Mouse (Mus musculus) cortical plate, adult 2 months (tissue): ENCODE measurements around the gene Spata13.

Experiments
- CTCF ChIP-seq: fragments of 200-500 bp; IDR thresholded peaks from 2 replicates; pipeline ENCODE4 v1.5.1; 2011; ENCODE audit warnings: mild to moderate bottlenecking, control low read depth, low read length; ENCODE audit not compliant: insufficient read depth; ENCODE audit errors: extremely low read depth
- POLR2A ChIP-seq: fragments of 200-500 bp; IDR thresholded peaks from 2 replicates; pipeline ENCODE4 v1.6.1; 2011; ENCODE audit warnings: mild to moderate bottlenecking, low read length, control low read depth; ENCODE audit not compliant: insufficient read depth; ENCODE audit errors: extremely low read depth

DNA sequence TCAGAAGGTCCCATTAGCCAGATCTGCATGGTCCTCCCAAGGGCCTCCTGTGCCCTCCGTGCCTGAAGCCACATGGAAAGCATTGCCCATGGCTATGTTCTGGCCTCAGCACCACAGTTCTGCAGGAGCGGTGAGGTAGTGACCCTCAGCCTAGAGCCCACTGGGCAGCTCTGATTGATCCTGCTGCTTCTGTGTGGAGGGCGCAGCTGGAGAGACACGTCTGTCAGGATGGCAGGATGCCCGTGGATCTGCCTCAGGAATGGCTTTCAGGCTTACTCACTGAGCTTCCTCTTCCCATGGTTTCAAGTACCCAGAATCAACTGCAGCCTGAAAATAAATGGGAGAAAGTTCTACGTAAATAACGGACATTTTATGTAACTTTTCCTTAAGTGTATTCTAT is 14.1 kb downstream of the Spata13 start:
- TF ChIP-seq CTCF: no peak
- no peak for TF ChIP-seq POLR2A
